Mouse (Mus musculus) midbrain, postnatal 0 days (tissue): ENCODE data around the gene Olfr247. TPM values are rescaled to one million over a fixed set of nuclear protein-coding genes. Genes with fewer than 3 reads are reported as not detected.

Source experiments
- ATAC-seq: fragments of 200-750 bp; cut with Nextera tagmentation; 2 replicates; pipeline ENCODE4 v1.8.0; 2017; ENCODE audit warnings: moderate number of reproducible peaks, mild to moderate bottlenecking, moderate TSS enrichment, moderate library complexity; ENCODE audit not compliant: low FRiP score
- DNase-seq: peaks from one replicate; pipeline ENCODE4 v3.0.0-alpha.2; 2015; ENCODE audit warnings: low spot score
- H3K27ac ChIP-seq: fragments of 300-500 bp; sonication (generic); 2 replicates; pipeline ENCODE4 v1.5.1; 2014; ENCODE audit warnings: low read depth, mild to moderate bottlenecking, low read length, mixed read lengths
- H3K27me3 ChIP-seq: fragments of 300-500 bp; sonication (generic); 2 replicates; pipeline ENCODE4 v1.6.1; 2014; ENCODE audit warnings: low read length, control low read depth, mixed read lengths; ENCODE audit not compliant: insufficient read depth
- H3K36me3 ChIP-seq: fragments of 300-500 bp; sonication (generic); 2 replicates; pipeline ENCODE4 v1.6.1; 2014; ENCODE audit warnings: low read length, control low read depth, mixed read lengths; ENCODE audit not compliant: insufficient read depth
- H3K4me1 ChIP-seq: fragments of 300-500 bp; sonication (generic); 2 replicates; pipeline ENCODE4 v1.6.1; 2014; ENCODE audit warnings: mild to moderate bottlenecking, control low read depth, antibody characterized with exemption, low read length, mixed read lengths; ENCODE audit not compliant: insufficient read depth
- H3K4me2 ChIP-seq: fragments of 300-500 bp; sonication (generic); 2 replicates; pipeline ENCODE4 v1.6.1; 2014; ENCODE audit warnings: low read depth, mild to moderate bottlenecking, low read length, mixed read lengths; ENCODE audit not compliant: poor library complexity, severe bottlenecking
- H3K4me3 ChIP-seq: fragments of 300-500 bp; sonication (generic); 2 replicates; pipeline ENCODE4 v1.5.1; 2014; ENCODE audit warnings: low read depth, mild to moderate bottlenecking, low read length, moderate library complexity
- H3K9ac ChIP-seq: fragments of 300-500 bp; sonication (generic); replicated peaks from 2 replicates; pipeline ENCODE4 v1.6.1; 2014; ENCODE audit warnings: mild to moderate bottlenecking, low read length, moderate library complexity, mixed read lengths; ENCODE audit not compliant: poor library complexity, severe bottlenecking
- H3K9me3 ChIP-seq: fragments of 300-500 bp; sonication (generic); 2 replicates; pipeline ENCODE4 v1.6.1; 2016; ENCODE audit warnings: low read length, control low read depth
- CTCF ChIP-seq: IDR thresholded peaks from 2 replicates; pipeline ENCODE4 v1.5.1; 2016; ENCODE audit warnings: antibody characterized with exemption, mild to moderate bottlenecking
- WGBS: fragments of 180-500 bp; shearing (Covaris S2); extraction: QIAGEN DNeasy Blood & Tissue Kit; methylation state at CpG from one replicate; pipeline ENCODE4 v1.1.7; 2014; 5-methylcytosine and 5-hydroxymethylcytosine counted together
- polyA plus RNA-seq: library from polyadenylated mRNA; unstranded; fragments of >200 nt; fragmentation: Nextera tagmentation; extraction: Ambion mirVana; gene quantifications from 2 replicates; pipeline ENCODE4 v1.2.1, GENCODE M21; 2015
- total RNA-seq: library from RNA; depleted of rRNA; stranded (reverse); fragments of >200 nt; gene quantifications from 2 replicates; pipeline ENCODE4 v1.2.3, GENCODE M21; 2014; rRNA removed

Olfr247 gene
- total and polyA plus RNA-seq, 2 experiments from 2014 or later, result not detected

GRCm38 (mm10) chr10:129949000-129949399 is 26.9 kb downstream of the Olfr247 start, which contains the start of gene Olfr818:
Gene Olfr818 (minus strand): TSS chr10:129949100.
- Histone ChIP-seq H3K27me3 (no peaks in the 10 kb centered on the region), H3K27ac (no peak within 1 kb of the TSS), H3K4me3 (no peak within 1 kb of the TSS), H3K4me2 (no peak within 1 kb of the TSS), H3K4me1 (no peaks in the 10 kb centered on the region), H3K9ac (no peak within 1 kb of the TSS), H3K9me3 (no peaks in the 10 kb centered on the region), H3K36me3 (no peaks in the 10 kb centered on the region)
- DNase-seq (no peak), ATAC-seq (no peak)
- 79% methylated on average over 2 of the region's 2 CpGs for WGBS
- no peak for TF ChIP-seq CTCF

Other genes with a start within 250 kb of the Olfr247 start
- not detected in 2 replicates for gene Olfr805, start 246.8 kb downstream of the Olfr247 start, total RNA-seq
- not detected in 2 replicates for gene Olfr805, start 246.8 kb downstream of the Olfr247 start, polyA plus RNA-seq
- gene Olfr806, start 234.2 kb downstream of the Olfr247 start, total RNA-seq, result not detected in 2 replicates
- not detected in 2 replicates for gene Olfr806, start 234.2 kb downstream of the Olfr247 start, polyA plus RNA-seq
- not detected in 2 replicates for gene Olfr807, start 218.3 kb downstream of the Olfr247 start, total RNA-seq
- not detected in 2 replicates for gene Olfr807, start 218.3 kb downstream of the Olfr247 start, polyA plus RNA-seq
- not detected in 2 replicates for gene Olfr808, start 210.7 kb downstream of the Olfr247 start, total RNA-seq
- not detected in 2 replicates for gene Olfr808, start 210.7 kb downstream of the Olfr247 start, polyA plus RNA-seq
- not detected in 2 replicates for gene Olfr809, start 201.5 kb downstream of the Olfr247 start, total RNA-seq
- gene Olfr809, start 201.5 kb downstream of the Olfr247 start, polyA plus RNA-seq, result not detected in 2 replicates
- not detected in 2 replicates for gene Olfr810, start 181.2 kb downstream of the Olfr247 start, total RNA-seq
- gene Olfr810, start 181.2 kb downstream of the Olfr247 start, polyA plus RNA-seq, result not detected in 2 replicates
- gene Olfr811, start 171.7 kb downstream of the Olfr247 start, total RNA-seq, result not detected in 2 replicates
- not detected in 2 replicates for gene Olfr811, start 171.7 kb downstream of the Olfr247 start, polyA plus RNA-seq
- not detected in 2 replicates for gene Olfr812, start 130.0 kb downstream of the Olfr247 start, total RNA-seq
- gene Olfr812, start 130.0 kb downstream of the Olfr247 start, polyA plus RNA-seq, result not detected in 2 replicates
- gene Olfr813, start 120.8 kb downstream of the Olfr247 start, total RNA-seq, result not detected in 2 replicates
- not detected in 2 replicates for gene Olfr813, start 120.8 kb downstream of the Olfr247 start, polyA plus RNA-seq
- gene Olfr814, start 96.3 kb downstream of the Olfr247 start, total RNA-seq, result not detected in 2 replicates
- gene Olfr814, start 96.3 kb downstream of the Olfr247 start, polyA plus RNA-seq, result not detected in 2 replicates
- gene Olfr815, start 70.3 kb downstream of the Olfr247 start, total RNA-seq, result not detected in 2 replicates
- not detected in 2 replicates for gene Olfr815, start 70.3 kb downstream of the Olfr247 start, polyA plus RNA-seq
- gene Olfr816, start 60.5 kb downstream of the Olfr247 start, total RNA-seq, result not detected in 2 replicates
- gene Olfr816, start 60.5 kb downstream of the Olfr247 start, polyA plus RNA-seq, result not detected in 2 replicates
- not detected in 2 replicates for gene Olfr818, start 27.0 kb downstream of the Olfr247 start, total RNA-seq
- gene Olfr818, start 27.0 kb downstream of the Olfr247 start, polyA plus RNA-seq, result not detected in 2 replicates
- gene Olfr819, start 8.9 kb downstream of the Olfr247 start, total RNA-seq, result not detected in 2 replicates
- not detected in 2 replicates for gene Olfr819, start 8.9 kb downstream of the Olfr247 start, polyA plus RNA-seq
- not detected in 2 replicates for gene Gm10310, start 8.9 kb upstream of the Olfr247 start, total RNA-seq
- not detected in 2 replicates for gene Gm10310, start 8.9 kb upstream of the Olfr247 start, polyA plus RNA-seq
- gene Olfr820, start 36.5 kb upstream of the Olfr247 start, total RNA-seq, result not detected in 2 replicates
- gene Olfr820, start 36.5 kb upstream of the Olfr247 start, polyA plus RNA-seq, result not detected in 2 replicates
- not detected in 2 replicates for gene Olfr821, start 54.2 kb upstream of the Olfr247 start, total RNA-seq
- not detected in 2 replicates for gene Olfr821, start 54.2 kb upstream of the Olfr247 start, polyA plus RNA-seq
- gene Olfr822, start 95.1 kb upstream of the Olfr247 start, total RNA-seq, result not detected in 2 replicates
- not detected in 2 replicates for gene Olfr822, start 95.1 kb upstream of the Olfr247 start, polyA plus RNA-seq
- not detected in 2 replicates for gene Olfr823, start 139.2 kb upstream of the Olfr247 start, total RNA-seq
- not detected in 2 replicates for gene Olfr823, start 139.2 kb upstream of the Olfr247 start, polyA plus RNA-seq
- not detected in 2 replicates for gene Olfr824, start 153.9 kb upstream of the Olfr247 start, total RNA-seq
- not detected in 2 replicates for gene Olfr824, start 153.9 kb upstream of the Olfr247 start, polyA plus RNA-seq
- not detected in 2 replicates for gene Olfr825, start 190.6 kb upstream of the Olfr247 start, total RNA-seq
- not detected in 2 replicates for gene Olfr825, start 190.6 kb upstream of the Olfr247 start, polyA plus RNA-seq
- not detected in 2 replicates for gene Olfr826, start 208.0 kb upstream of the Olfr247 start, total RNA-seq
- gene Olfr826, start 208.0 kb upstream of the Olfr247 start, polyA plus RNA-seq, result not detected in 2 replicates
- gene Olfr827, start 238.3 kb upstream of the Olfr247 start, total RNA-seq, result not detected in 2 replicates
- gene Olfr827, start 238.3 kb upstream of the Olfr247 start, polyA plus RNA-seq, result not detected in 2 replicates